Mouse (Mus musculus): ENCODE measurements around the gene Kir3dl1.
"Not testable (repeated sequence)": the region's sequence is repeated elsewhere in the genome, so short reads cannot be mapped to it uniquely, and the experiment has no call there.

Kir3dl1 gene

DNA sequence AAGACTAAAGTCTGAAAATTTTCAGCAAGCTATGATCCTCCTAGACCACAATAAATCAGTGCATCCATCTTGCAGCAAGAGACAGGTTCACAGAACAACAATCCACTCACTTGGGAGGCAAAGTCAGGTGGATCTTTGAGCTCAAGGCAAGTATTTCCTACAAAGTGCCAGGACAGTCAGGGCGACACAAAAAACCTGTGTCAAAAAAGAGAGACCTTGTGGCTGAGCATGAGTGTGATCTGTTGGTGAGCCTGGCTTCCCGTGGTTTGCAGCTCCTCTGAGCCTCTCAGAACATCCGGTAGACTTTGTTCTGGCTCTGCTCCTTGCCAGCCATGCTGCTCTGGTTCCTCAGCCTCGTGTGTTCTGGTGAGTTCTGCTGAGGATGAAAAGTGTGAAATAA, at the start of gene Kir3dl1:
Kir3dl1 (plus strand) TSS at position 301 of the 400 bp plus-strand sequence.
- DNase-seq, result not testable (repeated sequence)

DNA sequence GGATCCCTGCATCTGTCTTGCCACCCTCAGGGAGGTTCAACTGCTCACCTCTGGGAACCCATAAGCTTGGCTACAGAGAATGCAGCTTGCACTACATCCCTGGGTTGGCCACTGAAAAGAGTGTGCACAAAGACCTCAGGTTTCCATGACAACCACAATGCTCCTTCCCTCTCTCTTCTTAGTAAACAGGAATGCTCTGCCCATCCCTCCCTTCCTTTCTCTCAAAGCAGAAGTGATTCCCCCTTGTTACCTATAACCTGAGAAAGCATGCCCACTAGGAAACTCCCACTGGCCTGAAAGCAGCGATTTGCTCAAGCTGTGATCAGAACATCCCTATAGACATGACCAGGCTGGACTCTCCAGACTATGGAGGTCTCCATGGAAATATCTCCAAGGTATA, 26.2 kb downstream of the Kir3dl1 start, which contains the start of gene Kir3dl2:
Kir3dl2 (minus strand) TSS at position 101 of the 400 bp plus-strand sequence.
- not testable (repeated sequence) for DNase-seq

DNA sequence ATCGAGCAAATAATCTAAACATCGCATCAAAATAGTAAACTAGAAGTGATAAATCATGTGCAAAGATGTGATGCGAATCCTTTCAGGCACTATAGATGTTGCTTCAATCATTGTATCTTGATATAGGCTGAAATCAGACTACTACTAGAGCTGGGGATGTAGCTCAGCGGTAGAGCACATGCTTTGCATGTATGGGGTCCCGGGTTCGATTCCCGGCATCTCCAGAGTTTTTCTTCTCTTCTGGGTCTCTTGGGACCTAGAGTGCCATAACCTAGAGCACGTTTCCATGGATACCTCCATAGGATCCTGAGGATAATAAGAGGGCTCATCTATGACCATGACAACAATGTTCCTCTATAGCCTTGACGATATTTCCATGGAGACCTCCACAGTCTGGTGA, 51.3 kb downstream of the Kir3dl1 start:
- DNase-seq, result not testable (repeated sequence)
